Mouse (Mus musculus) layer of hippocampus, adult 9-10 months (tissue): ENCODE measurements around the gene Map3k10.

Experiments used
- DNase-seq: peaks from one replicate; pipeline ENCODE4 v3.0.0; 2022; ENCODE audit warnings: low spot score

Map3k10 gene

GRCm38 (mm10) chr7:27609285-27609684, 65.1 kb downstream of the Map3k10 start:
- no peak for DNase-seq

- no peak for DNase-seq
These were observed 66.3 kb downstream of the Map3k10 start for GRCm38 (mm10) chr7:27608130-27608529.

- no peak for DNase-seq
These were observed 66.8 kb downstream of the Map3k10 start for GRCm38 (mm10) chr7:27607580-27607979.

- no peak for DNase-seq
These were observed 67.7 kb downstream of the Map3k10 start for GRCm38 (mm10) chr7:27606481-27607254.
